Mouse (Mus musculus) MEL (cell line): ENCODE data around the gene Kdr. TPM values are rescaled to one million over a fixed set of nuclear protein-coding genes. Genes with fewer than 3 reads are reported as not detected.

Experiments
- DNase-seq: peaks from one replicate; pipeline ENCODE4 v3.0.0; 2011; ENCODE audit warnings: low read depth, low spot score
- H3K27ac ChIP-seq: 2 replicates; pipeline ENCODE4 v1.5.1; 2012; ENCODE audit warnings: low read depth, mild to moderate bottlenecking, control low read depth, low read length, moderate library complexity; ENCODE audit not compliant: control insufficient read depth
- H3K27me3 ChIP-seq, 2 experiments: fragments of 150-350 bp in 1 of 2; sonication (generic) in 1 of 2; 2 replicates each; pipeline ENCODE4 v1.6.1; 2012; ENCODE audit warnings: low read length in 2 of 2, mild to moderate bottlenecking in 2 of 2, improper control_type of control experiment in 1 of 2, moderate library complexity in 1 of 2; ENCODE audit not compliant: insufficient read depth in 2 of 2, control insufficient read depth in 1 of 2
- H3K36me3 ChIP-seq, 2 experiments: 2 replicates each; pipeline ENCODE4 v1.6.1; 2012 to 2014; ENCODE audit warnings: low read length in 2 of 2, improper control_type of control experiment in 1 of 2, inconsistent platforms in 1 of 2, mild to moderate bottlenecking in 1 of 2; ENCODE audit not compliant: insufficient read depth in 2 of 2, control insufficient read depth in 1 of 2
- H3K4me1 ChIP-seq, 2 experiments: fragments of 150-350 bp in 1 of 2; sonication (generic) in 1 of 2; 2 replicates each; pipeline ENCODE4 v1.6.1; 2012; ENCODE audit warnings: low read length in 2 of 2, improper control_type of control experiment in 1 of 2, mild to moderate bottlenecking in 1 of 2; ENCODE audit not compliant: insufficient read depth in 2 of 2, control insufficient read depth in 1 of 2
- H3K4me3 ChIP-seq, 2 experiments: fragments of 150-350 bp in 1 of 2; sonication (generic) in 1 of 2; 2 replicates each; pipeline ENCODE4 v1.5.1; 2012; ENCODE audit warnings: low read depth in 2 of 2, low read length in 2 of 2, mild to moderate bottlenecking in 2 of 2, moderate library complexity in 2 of 2, control low read depth in 1 of 2, improper control_type of control experiment in 1 of 2; ENCODE audit not compliant: control insufficient read depth in 1 of 2, insufficient read depth in 1 of 2
- H3K79me2 ChIP-seq: 2 replicates; pipeline ENCODE4 v1.6.1; 2012; ENCODE audit warnings: mild to moderate bottlenecking, low read length, moderate library complexity; ENCODE audit not compliant: control insufficient read depth, poor library complexity, insufficient read depth
- H3K9ac ChIP-seq: 2 replicates; pipeline ENCODE4 v1.6.1; 2012; ENCODE audit warnings: low read depth, mild to moderate bottlenecking, control low read depth, low read length, moderate library complexity; ENCODE audit not compliant: control insufficient read depth, poor library complexity, severe bottlenecking
- H3K9me3 ChIP-seq: fragments of 150-350 bp; sonication (generic); replicated peaks from 2 replicates; pipeline ENCODE4 v1.6.1; 2012; ENCODE audit warnings: mild to moderate bottlenecking, low read length, improper control_type of control experiment, moderate library complexity; ENCODE audit not compliant: insufficient read depth
- BHLHE40 ChIP-seq: IDR thresholded peaks from 2 replicates; pipeline ENCODE4 v1.6.1; 2012; ENCODE audit warnings: low read depth, mild to moderate bottlenecking, inconsistent platforms, low read length, improper control_type of control experiment, borderline replicate concordance
- CHD2 ChIP-seq: IDR thresholded peaks from 2 replicates; pipeline ENCODE4 v1.6.1; 2011; ENCODE audit warnings: low read length, improper control_type of control experiment
- CTCF ChIP-seq, 3 experiments: IDR thresholded peaks in 2 of 3; conservative IDR thresholded peaks in 1 of 3; 2 replicates each; pipeline ENCODE4 v1.5.1; 2011 to 2012; ENCODE audit warnings: low read length in 3 of 3, low read depth in 2 of 3, mild to moderate bottlenecking in 2 of 3, improper control_type of control experiment in 1 of 3, inconsistent platforms in 1 of 3, mixed read lengths in 1 of 3, moderate library complexity in 1 of 3; ENCODE audit not compliant: control insufficient read depth in 1 of 3, insufficient read depth in 1 of 3, poor library complexity in 1 of 3, severe bottlenecking in 1 of 3
- E2F4 ChIP-seq: IDR thresholded peaks from 2 replicates; pipeline ENCODE4 v1.6.1; 2011; ENCODE audit warnings: low read depth, low read length, improper control_type of control experiment, borderline replicate concordance
- EP300 ChIP-seq, 2 experiments: IDR thresholded peaks; 2 replicates each; pipeline ENCODE4 v1.6.1; 2011; ENCODE audit warnings: improper control_type of control experiment in 2 of 2, low read length in 2 of 2, low read depth in 1 of 2, mild to moderate bottlenecking in 1 of 2
- GATA1 ChIP-seq: IDR thresholded peaks from 2 replicates; pipeline ENCODE4 v1.6.1; 2011; ENCODE audit warnings: low read depth, low read length, improper control_type of control experiment
- MEF2A ChIP-seq: IDR thresholded peaks from 2 replicates; pipeline ENCODE4 v1.6.1; 2014; ENCODE audit warnings: low read depth, mild to moderate bottlenecking, inconsistent platforms, low read length, improper control_type of control experiment; ENCODE audit not compliant: poor library complexity, insufficient replicate concordance, severe bottlenecking; ENCODE audit errors: extremely low read depth
- MXI1 ChIP-seq: IDR thresholded peaks from 2 replicates; pipeline ENCODE4 v1.6.1; 2011; ENCODE audit warnings: mild to moderate bottlenecking, low read depth, low read length, improper control_type of control experiment
- MYC ChIP-seq: IDR thresholded peaks from 2 replicates; pipeline ENCODE4 v1.6.1; 2011; ENCODE audit warnings: low read depth, mild to moderate bottlenecking, low read length, improper control_type of control experiment, moderate library complexity
- NELFE ChIP-seq: IDR thresholded peaks from 2 replicates; pipeline ENCODE4 v1.6.1; 2011; ENCODE audit warnings: low read depth, low read length, improper control_type of control experiment
- POLR2A ChIP-seq, 2 experiments: IDR thresholded peaks; 2 replicates each; pipeline ENCODE4 v1.6.1; 2011 to 2012; ENCODE audit warnings: low read length in 2 of 2, mild to moderate bottlenecking in 2 of 2, control low read depth in 1 of 2, improper control_type of control experiment in 1 of 2, low read depth in 1 of 2, moderate library complexity in 1 of 2; ENCODE audit not compliant: control insufficient read depth in 1 of 2, insufficient read depth in 1 of 2, poor library complexity in 1 of 2
- SIN3A ChIP-seq: IDR thresholded peaks from 2 replicates; pipeline ENCODE4 v1.6.1; 2012; ENCODE audit warnings: low read length, improper control_type of control experiment, inconsistent platforms
- TBP ChIP-seq: IDR thresholded peaks from 2 replicates; pipeline ENCODE4 v1.8.0; 2011; ENCODE audit warnings: low read depth, low read length, improper control_type of control experiment
- USF1 ChIP-seq: IDR thresholded peaks from 2 replicates; pipeline ENCODE4 v1.6.1; 2014; ENCODE audit warnings: low read depth, mild to moderate bottlenecking, inconsistent platforms, low read length, improper control_type of control experiment, moderate library complexity
- ZKSCAN1 ChIP-seq: IDR thresholded peaks from 2 replicates; pipeline ENCODE4 v1.6.1; 2012; ENCODE audit warnings: low read depth, mild to moderate bottlenecking, inconsistent platforms, low read length, improper control_type of control experiment, moderate library complexity
- ZMIZ1 ChIP-seq: IDR thresholded peaks from 2 replicates; pipeline ENCODE4 v1.6.1; 2012; ENCODE audit warnings: low read depth, mild to moderate bottlenecking, inconsistent platforms, low read length, improper control_type of control experiment, moderate library complexity
- ZNF384 ChIP-seq: IDR thresholded peaks from 2 replicates; pipeline ENCODE4 v1.6.1; 2012; ENCODE audit warnings: low read depth, mild to moderate bottlenecking, inconsistent platforms, low read length, improper control_type of control experiment
- polyA plus RNA-seq, 2 experiments: library from polyadenylated mRNA; stranded (reverse) in 1 of 2; unstranded in 1 of 2; fragments of >175 nt in 1 of 2; fragments of >200 nt in 1 of 2; gene quantifications; 2 replicates each; pipeline versions ENCODE4 v1.2.1 to v1.2.4; 2012; ENCODE audit warnings: low replicate concordance in 2 of 2, low read depth in 1 of 2; ENCODE audit not compliant: insufficient read length in 2 of 2, insufficient read depth in 1 of 2, missing spikeins in 1 of 2
- total RNA-seq: library from RNA; depleted of rRNA; stranded (reverse); fragments of 300-350 nt; gene quantifications from 2 replicates; pipeline ENCODE4 v1.2.3, GENCODE M21; 2012

The Kdr gene
- total and polyA plus RNA-seq, 3 experiments: 0.06 TPM; not detected in 2

DNA sequence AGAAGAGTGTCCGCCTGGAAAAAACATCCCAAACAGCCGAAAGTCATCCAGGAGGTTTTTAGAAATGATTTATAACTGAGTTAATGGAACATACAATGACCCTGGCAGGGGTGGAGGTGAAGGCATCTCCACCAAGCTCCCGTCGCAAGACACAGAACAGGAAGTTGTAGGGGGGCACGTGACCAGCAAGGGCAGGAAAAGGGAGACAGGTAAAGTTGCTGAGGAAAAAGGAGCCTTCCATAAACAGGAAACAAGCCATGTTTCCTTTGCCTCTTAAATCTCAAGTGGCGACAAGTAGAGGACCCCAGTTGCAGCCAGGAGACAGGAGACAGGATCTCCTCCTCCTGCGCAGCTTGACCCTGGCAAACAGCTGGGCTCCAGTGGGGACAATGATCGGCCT, 37.8 kb upstream of the Kdr start:
- TF ChIP-seq MXI1 (no peak), BHLHE40 (no peak)
- no peaks in the 10 kb centered on the region for H3K79me2 ChIP-seq
- H3K27me3 ChIP-seq: peaks cover 6 to 22% of the 10 kb centered on the region in 2 experiments
- H3K4me3 ChIP-seq: no peak overlapping the region
- no peaks in the 10 kb centered on the region for H3K36me3 ChIP-seq
- H3K9ac ChIP-seq: no peak overlapping the region
- H3K27ac ChIP-seq: no peak overlapping the region
- no peaks in the 10 kb centered on the region for H3K9me3 ChIP-seq
- H3K4me1 ChIP-seq: no peaks in the 10 kb centered on the region
- no peak for DNase-seq

DNA sequence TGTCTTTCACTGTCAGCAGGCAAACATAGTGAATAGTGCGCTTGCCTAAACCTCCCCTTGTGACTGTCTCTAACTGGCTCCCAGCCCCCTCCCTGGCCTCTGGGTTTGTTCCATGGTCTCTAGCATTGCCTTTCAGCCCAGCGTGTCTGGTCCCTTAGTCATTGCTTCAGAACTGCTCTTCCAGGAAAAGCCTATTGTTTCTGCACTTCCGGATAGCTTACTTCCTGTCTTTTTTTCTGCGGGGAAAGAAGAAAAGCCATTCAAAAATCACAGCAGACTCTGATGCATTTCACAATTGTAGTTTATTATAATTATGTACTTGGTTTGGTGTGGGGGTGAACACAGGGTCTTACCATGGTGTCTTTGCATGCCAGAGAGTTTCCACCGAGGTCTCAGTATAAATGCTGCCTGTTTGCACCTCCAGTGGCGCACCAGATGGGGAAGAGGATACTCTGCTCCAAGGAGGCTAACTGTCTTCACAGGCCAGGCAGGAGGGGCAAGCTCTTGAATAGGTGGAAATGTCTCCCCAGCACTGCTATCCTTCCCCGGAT, 35.7 kb upstream of the Kdr start:
- Histone ChIP-seq H3K27me3 (peaks cover 6 to 19% of the 10 kb centered on the region in 2 experiments), H3K36me3 (no peaks in the 10 kb centered on the region)
- TF ChIP-seq MYC (no peak), CTCF (IDR thresholded peaks at IDR 0.05 in 2 of 3, conservative IDR thresholded peaks at IDR 0.05 in 1 of 3; ENCODE audit: control insufficient read depth in 1 of 3, insufficient read depth in 1 of 3, low read depth in 2 of 3, low read length in 3 of 3, poor library complexity in 1 of 3, severe bottlenecking in 1 of 3) (no peak), POLR2A (IDR thresholded peaks at IDR 0.05; ENCODE audit: control insufficient read depth in 1 of 2, insufficient read depth in 1 of 2, low read depth in 1 of 2, low read length in 2 of 2, poor library complexity in 1 of 2) (no peak), USF1 (no peak), CHD2 (no peak), GATA1 (no peak), NELFE (no peak)
- TF ChIP-seq, all 39 proteins: peak for 0
- H3K9me3 ChIP-seq: no peaks in the 10 kb centered on the region
- H3K79me2 ChIP-seq: no peaks in the 10 kb centered on the region
- H3K27ac ChIP-seq: no peak overlapping the region
- H3K9ac ChIP-seq: no peak overlapping the region
- H3K4me3 ChIP-seq: no peak overlapping the region
- no peak for DNase-seq
- H3K4me1 ChIP-seq: no peaks in the 10 kb centered on the region

DNA sequence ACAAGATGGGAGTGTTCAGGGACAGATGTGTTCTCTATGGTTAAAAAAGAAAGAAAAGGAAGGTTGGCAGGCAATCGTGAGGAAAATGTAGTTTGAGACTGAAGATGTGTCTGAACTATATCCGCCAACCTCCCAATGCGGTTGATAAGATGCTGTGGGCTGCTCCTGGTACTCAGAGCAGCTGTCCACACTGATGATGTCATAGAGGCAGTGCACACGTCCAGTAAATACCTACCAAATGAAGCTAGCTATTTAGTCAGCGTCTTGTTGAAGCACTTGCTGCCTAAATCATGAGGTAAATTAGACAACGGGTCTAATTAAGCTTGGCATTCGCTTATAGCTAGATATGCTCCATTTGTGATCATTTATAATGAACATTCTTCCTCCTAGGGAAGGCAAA, 28.1 kb upstream of the Kdr start:
- Histone ChIP-seq H3K79me2 (no peaks in the 10 kb centered on the region), H3K4me3 (no peak overlapping the region), H3K4me1 (no peaks in the 10 kb centered on the region), H3K9me3 (no peaks in the 10 kb centered on the region), H3K36me3 (no peaks in the 10 kb centered on the region), H3K9ac (no peak overlapping the region), H3K27me3 (peaks cover 12 to 16% of the 10 kb centered on the region in 2 experiments), H3K27ac (no peak overlapping the region)
- TF ChIP-seq ZMIZ1 (no peak), ZKSCAN1 (no peak), NELFE (no peak), ZNF384 (no peak), CHD2 (no peak), POLR2A (IDR thresholded peaks at IDR 0.05; ENCODE audit: control insufficient read depth in 1 of 2, insufficient read depth in 1 of 2, low read depth in 1 of 2, low read length in 2 of 2, poor library complexity in 1 of 2) (no peak), E2F4 (no peak), SIN3A (no peak), EP300 (IDR thresholded peaks at IDR 0.05; ENCODE audit: low read depth in 1 of 2, low read length in 2 of 2) (no peak), MEF2A (no peak), TBP (no peak), MYC (no peak)
- DNase-seq: no peak
